Mouse (Mus musculus): ENCODE results near the gene AC134908.4. TPM values are rescaled to one million over a fixed set of nuclear protein-coding genes. Genes with fewer than 3 reads are reported as not detected.

Gene AC134908.4
- total and polyA plus RNA-seq, 2 experiments: 0.28 to 0.37 TPM

GRCm38 (mm10) chr17:25783861-25784574 is 11.4 kb downstream of the AC134908.4 start:
- Histone ChIP-seq H3K4me3 (ENCODE audit: insufficient read depth, low read depth, low read length) (no peak overlapping the region), H3K4me1 (ENCODE audit: control insufficient read depth, insufficient read depth, low read length) (peaks cover 3% of the 10 kb centered on the region; the same call in 1 of the 2 replicates), H3K27ac (replicated peaks; ENCODE audit: insufficient read depth, low read depth, low read length) (no peak overlapping the region), H3K79me2 (ENCODE audit: control insufficient read depth, insufficient read depth, low read length) (no peaks in the 10 kb centered on the region), H3K9ac (ENCODE audit: low read depth, low read length) (no peak overlapping the region), H3K36me3 (ENCODE audit: control insufficient read depth, insufficient read depth, low read length) (peaks cover 2% of the 10 kb centered on the region; the same call in 1 of the 2 replicates), H3K27me3 (ENCODE audit: control insufficient read depth, insufficient read depth, low read length) (no peaks in the 10 kb centered on the region)
- 81% methylated on average over 15 of the region's 15 CpGs for WGBS
- DNase-seq (ENCODE audit: extremely low read depth, low read depth, low spot score): no peak
- TF ChIP-seq POLR2A (IDR thresholded peaks at IDR 0.05; ENCODE audit: extremely low read depth, insufficient read depth, low read length) (no peak), CTCF (IDR thresholded peaks at IDR 0.05; ENCODE audit: low read depth, low read length) (no peak)

GRCm38 (mm10) chr17:25783086-25783485 is 12.4 kb downstream of the AC134908.4 start:
- Histone ChIP-seq H3K79me2 (ENCODE audit: control insufficient read depth, insufficient read depth, low read length) (no peaks in the 10 kb centered on the region), H3K4me1 (ENCODE audit: control insufficient read depth, insufficient read depth, low read length) (peaks cover 3% of the 10 kb centered on the region; the same call in 1 of the 2 replicates), H3K27me3 (ENCODE audit: control insufficient read depth, insufficient read depth, low read length) (no peaks in the 10 kb centered on the region), H3K4me3 (ENCODE audit: insufficient read depth, low read depth, low read length) (no peak overlapping the region), H3K27ac (replicated peaks; ENCODE audit: insufficient read depth, low read depth, low read length) (no peak overlapping the region), H3K9ac (ENCODE audit: low read depth, low read length) (no peak overlapping the region), H3K36me3 (ENCODE audit: control insufficient read depth, insufficient read depth, low read length) (peaks cover 2% of the 10 kb centered on the region; the same call in 1 of the 2 replicates)
- DNase-seq (ENCODE audit: extremely low read depth, low read depth, low spot score): no peak
- WGBS: 73% methylated on average over 7 of the region's 7 CpGs
- no peak for TF ChIP-seq POLR2A (IDR thresholded peaks at IDR 0.05; ENCODE audit: extremely low read depth, insufficient read depth, low read length)

- H3K27ac ChIP-seq (replicated peaks; ENCODE audit: insufficient read depth, low read depth, low read length): no peak overlapping the region
- TF ChIP-seq CTCF (IDR thresholded peaks at IDR 0.05; ENCODE audit: low read depth, low read length) (no peak), POLR2A (IDR thresholded peaks at IDR 0.05; ENCODE audit: extremely low read depth, insufficient read depth, low read length) (no peak)
- 77% methylated on average over 6 of the region's 6 CpGs for WGBS
- H3K79me2 ChIP-seq (ENCODE audit: control insufficient read depth, insufficient read depth, low read length): no peaks in the 10 kb centered on the region
- H3K9ac ChIP-seq (ENCODE audit: low read depth, low read length): no peak overlapping the region
- DNase-seq (ENCODE audit: extremely low read depth, low read depth, low spot score): no peak
- H3K27me3 ChIP-seq (ENCODE audit: control insufficient read depth, insufficient read depth, low read length): no peaks in the 10 kb centered on the region
- no peak overlapping the region for H3K4me3 ChIP-seq (ENCODE audit: insufficient read depth, low read depth, low read length)
- peaks cover 5% of the 10 kb centered on the region; the same call in 1 of the 2 replicates for H3K36me3 ChIP-seq (ENCODE audit: control insufficient read depth, insufficient read depth, low read length)
- H3K4me1 ChIP-seq (ENCODE audit: control insufficient read depth, insufficient read depth, low read length): peaks cover 3% of the 10 kb centered on the region; the same call in 1 of the 2 replicates
These were observed 14.1 kb downstream of the AC134908.4 start for GRCm38 (mm10) chr17:25781339-25781738.

GRCm38 (mm10) chr17:25777948-25778347 is 17.5 kb downstream of the AC134908.4 start:
- Histone ChIP-seq H3K79me2 (ENCODE audit: control insufficient read depth, insufficient read depth, low read length) (0 out of 2 replicates have a peak, but pooled peaks cover 6% of the 10 kb centered on the region), H3K27ac (replicated peaks; ENCODE audit: insufficient read depth, low read depth, low read length) (no peak overlapping the region), H3K27me3 (ENCODE audit: control insufficient read depth, insufficient read depth, low read length) (no peaks in the 10 kb centered on the region), H3K4me1 (ENCODE audit: control insufficient read depth, insufficient read depth, low read length) (peaks cover 4% of the 10 kb centered on the region; the same call in 1 of the 2 replicates), H3K4me3 (ENCODE audit: insufficient read depth, low read depth, low read length) (no peak overlapping the region), H3K36me3 (ENCODE audit: control insufficient read depth, insufficient read depth, low read length) (peaks cover 5% of the 10 kb centered on the region; the same call in 1 of the 2 replicates), H3K9ac (ENCODE audit: low read depth, low read length) (no peak overlapping the region)
- TF ChIP-seq POLR2A (IDR thresholded peaks at IDR 0.05; ENCODE audit: extremely low read depth, insufficient read depth, low read length) (no peak), CTCF (IDR thresholded peaks at IDR 0.05; ENCODE audit: low read depth, low read length) (no peak)
- no peak for DNase-seq (ENCODE audit: extremely low read depth, low read depth, low spot score)
- WGBS: 95% methylated on average over 5 of the region's 5 CpGs

GRCm38 (mm10) chr17:25775318-25776062 is 20.0 kb downstream of the AC134908.4 start:
- peaks cover 5% of the 10 kb centered on the region; the same call in 1 of the 2 replicates for H3K36me3 ChIP-seq (ENCODE audit: control insufficient read depth, insufficient read depth, low read length)
- H3K9ac ChIP-seq (ENCODE audit: low read depth, low read length): no peak overlapping the region
- no peak overlapping the region for H3K27ac ChIP-seq (replicated peaks; ENCODE audit: insufficient read depth, low read depth, low read length)
- TF ChIP-seq CTCF (IDR thresholded peaks at IDR 0.05; ENCODE audit: low read depth, low read length) (no peak), POLR2A (IDR thresholded peaks at IDR 0.05; ENCODE audit: extremely low read depth, insufficient read depth, low read length) (no peak)
- H3K27me3 ChIP-seq (ENCODE audit: control insufficient read depth, insufficient read depth, low read length): no peaks in the 10 kb centered on the region
- H3K4me3 ChIP-seq (ENCODE audit: insufficient read depth, low read depth, low read length): no peak overlapping the region
- H3K4me1 ChIP-seq (ENCODE audit: control insufficient read depth, insufficient read depth, low read length): peaks cover 4% of the 10 kb centered on the region; the same call in 1 of the 2 replicates
- 82% methylated on average over 10 of the region's 10 CpGs for WGBS
- H3K79me2 ChIP-seq (ENCODE audit: control insufficient read depth, insufficient read depth, low read length): 0 out of 2 replicates have a peak, but pooled peaks cover 6% of the 10 kb centered on the region
- no peak for DNase-seq (ENCODE audit: extremely low read depth, low read depth, low spot score)

Measured in liver, adult 2 months (tissue).